In the genomic region with DNA sequence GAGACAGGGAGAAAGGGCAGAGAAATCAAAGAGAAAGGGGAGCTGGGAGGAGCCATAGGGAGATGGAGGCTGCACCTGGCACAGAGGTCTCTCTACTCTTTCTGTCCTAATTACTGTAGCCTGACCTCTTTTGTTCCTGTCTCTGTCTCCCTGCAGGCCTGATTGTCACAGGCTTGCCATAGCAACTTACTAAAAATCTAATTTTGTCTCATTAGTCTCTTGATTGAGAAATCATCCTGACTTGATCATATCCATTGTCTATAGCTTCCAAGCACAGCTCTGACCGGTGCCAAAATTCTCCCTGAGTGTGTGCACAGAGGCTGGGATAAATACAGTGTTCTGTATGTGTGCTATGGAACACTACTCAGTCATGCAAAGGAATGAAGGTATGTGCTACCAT, we compare ENCODE assay signal across 18 mouse cellular contexts. TPM values are rescaled to one million over a fixed set of nuclear protein-coding genes. Genes with fewer than 3 reads are reported as not detected.
DNase-seq lines count a peak whose midpoint lies in the region; ATAC-seq lines count a peak whose summit lies in the region.
"Had no signal": no experiment of that assay in that cellular context is flagged by ENCODE, and none has a peak within 500 bp of the region (broad histone marks: within the 10 kb centered on the region; RNA-seq: fewer than 3 reads in every experiment).

No protein-coding gene starts in this region.

- ATAC-seq in hindbrain, embryonic 12.5 days (ENCODE audit: low FRiP score): no peak
- no peak for ATAC-seq in hindbrain, embryonic 11.5 days (ENCODE audit: low FRiP score)
- ATAC-seq in hindbrain, embryonic 14.5 days (ENCODE audit: low FRiP score): no peak
- 0 out of 2 replicates have a peak, but pooled peaks have one; percentile 15 for ATAC-seq in midbrain, embryonic 16.5 days
- ATAC-seq in kidney, embryonic 15.5 days (replicated peaks; ENCODE audit: low FRiP score): no peak
- ATAC-seq: liver, embryonic 12.5 days had no signal

- H3K9me3 ChIP-seq in hindbrain, embryonic 12.5 days (replicated peaks): no peaks in the 10 kb centered on the region
- H3K9me3 ChIP-seq in hindbrain, embryonic 11.5 days (ENCODE audit: control insufficient read depth, low read length): no peaks in the 10 kb centered on the region
- no peaks in the 10 kb centered on the region for H3K9me3 ChIP-seq in embryonic facial prominence, embryonic 10.5 days
- H3K9me3 ChIP-seq in hindbrain, embryonic 14.5 days (ENCODE audit: control insufficient read depth, low read length): no peaks in the 10 kb centered on the region
- H3K9me3 ChIP-seq in midbrain, embryonic 16.5 days (replicated peaks; ENCODE audit: control insufficient read depth, low read length, poor library complexity, severe bottlenecking): no peaks in the 10 kb centered on the region
- H3K9me3 ChIP-seq in kidney, embryonic 15.5 days (replicated peaks): no peaks in the 10 kb centered on the region
- H3K9me3 ChIP-seq: embryonic facial prominence, embryonic 12.5 days; liver, embryonic 12.5 days; lung, embryonic 15.5 days; stomach, embryonic 15.5 days had no signal

- no peaks in the 10 kb centered on the region for H3K36me3 ChIP-seq in hindbrain, embryonic 12.5 days
- no peaks in the 10 kb centered on the region for H3K36me3 ChIP-seq in hindbrain, embryonic 11.5 days (ENCODE audit: control insufficient read depth, insufficient read depth, low read length)
- H3K36me3 ChIP-seq in embryonic facial prominence, embryonic 10.5 days (replicated peaks): no peaks in the 10 kb centered on the region
- H3K36me3 ChIP-seq in hindbrain, embryonic 14.5 days (replicated peaks; ENCODE audit: control insufficient read depth, insufficient read depth): no peaks in the 10 kb centered on the region
- no peaks in the 10 kb centered on the region for H3K36me3 ChIP-seq in midbrain, embryonic 16.5 days (ENCODE audit: control insufficient read depth, insufficient read depth, low read length)
- H3K36me3 ChIP-seq in kidney, embryonic 15.5 days: no peaks in the 10 kb centered on the region
- H3K36me3 ChIP-seq: embryonic facial prominence, embryonic 12.5 days; liver, embryonic 12.5 days; lung, embryonic 15.5 days; stomach, embryonic 15.5 days had no signal

- no peak overlapping the region for H3K4me2 ChIP-seq in hindbrain, embryonic 12.5 days (replicated peaks)
- no peak overlapping the region for H3K4me2 ChIP-seq in hindbrain, embryonic 11.5 days (replicated peaks; ENCODE audit: low read depth, low read length)
- H3K4me2 ChIP-seq in hindbrain, embryonic 14.5 days (replicated peaks): no peak overlapping the region
- H3K4me2 ChIP-seq in midbrain, embryonic 16.5 days (ENCODE audit: low read length): no peak overlapping the region
- H3K4me2 ChIP-seq in kidney, embryonic 15.5 days: no peak overlapping the region
- H3K4me2 ChIP-seq: embryonic facial prominence, embryonic 12.5 days; liver, embryonic 12.5 days; lung, embryonic 15.5 days; stomach, embryonic 15.5 days had no signal

- no peak overlapping the region for H3K9ac ChIP-seq in hindbrain, embryonic 12.5 days
- H3K9ac ChIP-seq in hindbrain, embryonic 11.5 days (ENCODE audit: low read depth, low read length): no peak overlapping the region
- no peak overlapping the region for H3K9ac ChIP-seq in hindbrain, embryonic 14.5 days
- H3K9ac ChIP-seq in midbrain, embryonic 16.5 days (ENCODE audit: low read depth, low read length): no peak overlapping the region
- H3K9ac ChIP-seq in kidney, embryonic 15.5 days: no peak overlapping the region
- H3K9ac ChIP-seq: embryonic facial prominence, embryonic 12.5 days; liver, embryonic 12.5 days; lung, embryonic 15.5 days; stomach, embryonic 15.5 days had no signal

- H3K4me3 ChIP-seq in hindbrain, embryonic 12.5 days: no peak overlapping the region
- no peak overlapping the region for H3K4me3 ChIP-seq in hindbrain, embryonic 11.5 days (ENCODE audit: low read depth, low read length)
- no peak overlapping the region for H3K4me3 ChIP-seq in embryonic facial prominence, embryonic 10.5 days
- no peak overlapping the region for H3K4me3 ChIP-seq in hindbrain, embryonic 14.5 days (replicated peaks; ENCODE audit: low read length)
- no peak overlapping the region for H3K4me3 ChIP-seq in midbrain, embryonic 16.5 days (ENCODE audit: low read depth, low read length)
- H3K4me3 ChIP-seq in kidney, embryonic 15.5 days (replicated peaks): no peak overlapping the region
- H3K4me3 ChIP-seq: embryonic facial prominence, embryonic 12.5 days; liver, embryonic 12.5 days; lung, embryonic 15.5 days; myocyte; stomach, embryonic 15.5 days had no signal

- WGBS in hindbrain, embryonic 12.5 days: 76% methylated on average over 1 of the region's 1 CpGs
- WGBS in hindbrain, embryonic 11.5 days: 60% methylated on average over 1 of the region's 1 CpGs
- WGBS in embryonic facial prominence, embryonic 10.5 days: 84% methylated on average over 1 of the region's 1 CpGs
- 42% methylated on average over 1 of the region's 1 CpGs for WGBS in hindbrain, embryonic 14.5 days
- 65% methylated on average over 1 of the region's 1 CpGs for WGBS in midbrain, embryonic 16.5 days
- WGBS in kidney, embryonic 15.5 days: 93% methylated on average over 1 of the region's 1 CpGs

- peak overlapping the region; percentile 64; the same call in 1 of the 2 replicates for H3K27ac ChIP-seq in hindbrain, embryonic 12.5 days
- H3K27ac ChIP-seq in hindbrain, embryonic 11.5 days (ENCODE audit: low read depth, low read length): no peak overlapping the region
- peak overlapping the region; percentile 57 for H3K27ac ChIP-seq in embryonic facial prominence, embryonic 10.5 days (replicated peaks)
- peak overlapping the region; percentile 27 for H3K27ac ChIP-seq in hindbrain, embryonic 14.5 days
- H3K27ac ChIP-seq in midbrain, embryonic 16.5 days (ENCODE audit: low read length): peak overlapping the region; percentile 65
- H3K27ac ChIP-seq in kidney, embryonic 15.5 days: no peak overlapping the region
- H3K27ac ChIP-seq: liver, embryonic 12.5 days; lung, embryonic 15.5 days; stomach, embryonic 15.5 days had no signal

- peaks cover 12% of the 10 kb centered on the region for H3K4me1 ChIP-seq in hindbrain, embryonic 12.5 days
- H3K4me1 ChIP-seq in hindbrain, embryonic 11.5 days (replicated peaks; ENCODE audit: control insufficient read depth, insufficient read depth, low read length): no peaks in the 10 kb centered on the region
- H3K4me1 ChIP-seq in embryonic facial prominence, embryonic 10.5 days: peaks cover 17% of the 10 kb centered on the region
- H3K4me1 ChIP-seq in hindbrain, embryonic 14.5 days (replicated peaks; ENCODE audit: control insufficient read depth, insufficient read depth, low read length): peaks cover 11% of the 10 kb centered on the region
- H3K4me1 ChIP-seq in midbrain, embryonic 16.5 days (ENCODE audit: control insufficient read depth, insufficient read depth, low read length): peaks cover 11% of the 10 kb centered on the region
- peaks cover 6% of the 10 kb centered on the region; the same call in 1 of the 2 replicates for H3K4me1 ChIP-seq in kidney, embryonic 15.5 days
- H3K4me1 ChIP-seq: liver, embryonic 12.5 days; lung, embryonic 15.5 days; stomach, embryonic 15.5 days had no signal

- H3K27me3 ChIP-seq in hindbrain, embryonic 12.5 days: peaks cover 4% of the 10 kb centered on the region; the same call in 1 of the 2 replicates
- H3K27me3 ChIP-seq in hindbrain, embryonic 11.5 days (ENCODE audit: control insufficient read depth, insufficient read depth, low read length): no peaks in the 10 kb centered on the region
- 0 out of 2 replicates have a peak, but pooled peaks cover 7% of the 10 kb centered on the region for H3K27me3 ChIP-seq in embryonic facial prominence, embryonic 10.5 days (replicated peaks; ENCODE audit: low read depth, poor library complexity, severe bottlenecking)
- H3K27me3 ChIP-seq in hindbrain, embryonic 14.5 days (ENCODE audit: control insufficient read depth, insufficient read depth, low read length): no peaks in the 10 kb centered on the region
- H3K27me3 ChIP-seq in midbrain, embryonic 16.5 days (ENCODE audit: control insufficient read depth, insufficient read depth, low read depth, low read length): no peaks in the 10 kb centered on the region
- no peaks in the 10 kb centered on the region for H3K27me3 ChIP-seq in kidney, embryonic 15.5 days
- H3K27me3 ChIP-seq: embryonic facial prominence, embryonic 12.5 days; liver, embryonic 12.5 days; lung, embryonic 15.5 days; Patski; stomach, embryonic 15.5 days had no signal

- no peak for DNase-seq in hindbrain, embryonic 11.5 days (ENCODE audit: low spot score)
- DNase-seq in embryonic facial prominence, embryonic 10.5 days (ENCODE audit: low spot score): no peak
- DNase-seq in hindbrain, embryonic 14.5 days (ENCODE audit: low spot score): no peak
- DNase-seq in gastrocnemius, postnatal 4 days (ENCODE audit: low spot score in 2 of 2): no peak
- DNase-seq: cerebellum, adult 11 months; kidney, adult 11 months; layer of hippocampus, postnatal 36 days; thymus, postnatal 14 days had no signal

RNA-seq across cellular contexts. Expression of a gene that starts 25.5 kb away (rescaled TPM):
- 2.8 and 3.1 TPM in 2 replicates for polyA plus RNA-seq in hindbrain, embryonic 12.5 days (2016; fragmentation: Nextera tagmentation; extraction: Ambion mirVana)
- polyA plus RNA-seq in hindbrain, embryonic 11.5 days (2014; fragmentation: Nextera tagmentation; extraction: Ambion mirVana): 3.5 and 3.9 TPM in 2 replicates
- polyA plus RNA-seq in embryonic facial prominence, embryonic 10.5 days (2016; fragmentation: Nextera tagmentation; extraction: Ambion mirVana): 3.6 and 4.0 TPM in 2 replicates
- 2.9 and 3.3 TPM in 2 replicates for polyA plus RNA-seq in hindbrain, embryonic 14.5 days (2014; fragmentation: Nextera tagmentation; extraction: Ambion mirVana)
- 4.1 and 4.3 TPM in 2 replicates for polyA plus RNA-seq in midbrain, embryonic 16.5 days (2015; fragmentation: Nextera tagmentation; extraction: Ambion mirVana)
- 3.2 and 4.5 TPM in 2 replicates for polyA plus RNA-seq in kidney, embryonic 15.5 days (2015; fragmentation: Nextera tagmentation; extraction: Ambion mirVana)
- total RNA-seq in gastrocnemius, postnatal 4 days (2021): 1 to 10 TPM; 4.2 to 4.7 TPM
- total RNA-seq: megakaryocyte progenitor cell, adult 5-6 weeks had no signal
- polyA plus RNA-seq: myocyte had no signal

Comparison
In these comparisons a context has a peak if more than half of its experiments do, and no peak if none do; other contexts are left out.
1. H3K27ac ChIP-seq: peak in hindbrain, embryonic 12.5 days (single experiment), embryonic facial prominence, embryonic 10.5 days (single experiment), hindbrain, embryonic 14.5 days (single experiment) and midbrain, embryonic 16.5 days (single experiment); none in hindbrain, embryonic 11.5 days (single experiment) and kidney, embryonic 15.5 days (single experiment).